Mouse (Mus musculus) CH12.LX (cell line): ENCODE measurements around the gene Nr1i3.

Source experiments
- CTCF ChIP-seq, 2 experiments: IDR thresholded peaks in 1 of 2; conservative IDR thresholded peaks in 1 of 2; 2 replicates each; pipeline ENCODE4 v1.5.1; 2011 to 2012; ENCODE audit warnings: low read depth in 2 of 2, low read length in 2 of 2, improper control_type of control experiment in 1 of 2, inconsistent platforms in 1 of 2, mild to moderate bottlenecking in 1 of 2, moderate library complexity in 1 of 2
- NELFE ChIP-seq: IDR thresholded peaks from 2 replicates; pipeline ENCODE4 v1.6.1; 2011; ENCODE audit warnings: low read depth, low read length, improper control_type of control experiment
- POLR2A ChIP-seq: IDR thresholded peaks from 2 replicates; pipeline ENCODE4 v1.6.1; 2011; ENCODE audit warnings: low read depth, mild to moderate bottlenecking, improper control_type of control experiment, low read length
- SIN3A ChIP-seq: IDR thresholded peaks from 2 replicates; pipeline ENCODE4 v1.6.1; 2012; ENCODE audit warnings: low read length, improper control_type of control experiment, inconsistent platforms
- ZKSCAN1 ChIP-seq: IDR thresholded peaks from 2 replicates; pipeline ENCODE4 v1.6.1; 2012; ENCODE audit warnings: low read depth, inconsistent platforms, low read length, improper control_type of control experiment, borderline replicate concordance

- TF ChIP-seq NELFE, result no peak
- no peak for TF ChIP-seq SIN3A
- no peak for TF ChIP-seq ZKSCAN1
- no peak for TF ChIP-seq CTCF (conservative IDR thresholded peaks at IDR 0.05 in 1 of 2, IDR thresholded peaks at IDR 0.05 in 1 of 2; ENCODE audit: low read depth in 2 of 2, low read length in 2 of 2)
- no peak for TF ChIP-seq POLR2A
Observed at GRCm38 (mm10) chr1:171235791-171236190, 22.0 kb downstream of the Nr1i3 start.
